Mouse (Mus musculus) regulatory T cell (primary cell): ENCODE data around the gene Unc50.

Source experiments
- in situ Hi-C: fragments of 300-600 bp; cut with MboI, MseI; formaldehyde crosslinking; loops from one replicate; pipeline ENCODE4 v1.15.1; 2025; ENCODE audit warnings: high pct_unique_total_duplicates

Gene Unc50

DNA sequence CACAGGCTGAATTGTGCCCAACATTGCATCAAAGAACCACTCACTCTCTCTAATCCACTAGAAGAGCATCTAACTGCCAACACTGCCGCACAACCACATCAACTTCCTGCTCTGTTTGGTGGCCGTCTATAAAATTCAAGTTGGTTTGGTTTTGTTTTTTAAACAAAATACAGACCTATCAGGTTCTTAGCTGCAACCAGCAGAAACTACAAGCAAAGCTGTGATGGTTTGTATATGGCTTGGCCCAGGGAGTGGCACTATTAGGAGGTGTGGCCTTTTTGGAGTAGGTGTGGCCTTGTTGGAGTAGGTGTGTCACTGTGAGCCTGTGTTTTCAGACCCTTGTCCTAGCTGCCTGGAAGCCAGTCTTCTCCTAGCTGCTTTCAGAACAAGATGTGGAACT is 51.4 kb downstream of the Unc50 start:
- in situ Hi-C loops = loop anchor here (5.0 kb wide), 1 partner anchor 51 kb away; no protein-coding TSS in a partner anchor

DNA sequence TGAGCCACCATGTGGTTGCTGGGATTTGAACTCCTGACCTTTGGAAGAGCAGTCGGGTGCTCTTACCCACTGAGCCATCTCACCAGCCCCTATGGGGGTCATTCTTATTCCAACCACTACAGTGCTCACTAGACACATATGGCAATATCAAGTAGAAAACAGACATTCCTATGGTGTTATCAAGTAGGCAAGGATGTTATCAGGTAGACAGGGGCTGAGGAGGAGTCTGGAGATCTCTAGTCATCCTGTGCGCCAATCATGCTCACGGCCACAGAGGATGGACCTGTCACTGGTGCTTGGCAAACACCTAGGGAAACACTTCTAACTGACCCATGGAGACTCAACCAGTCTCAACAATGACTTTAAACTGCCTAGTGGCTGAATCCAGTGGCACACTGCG is 54.7 kb downstream of the Unc50 start:
- in situ Hi-C loops = loop anchor here (5.0 kb wide), 1 partner anchor 48 kb away; no protein-coding TSS in a partner anchor

- in situ Hi-C loops = no loop called here
These were observed 56.5 kb downstream of the Unc50 start for GRCm38 (mm10) chr1:37486439-37486838.

- in situ Hi-C loops = no loop called here
These were observed 57.1 kb downstream of the Unc50 start for GRCm38 (mm10) chr1:37486994-37487393.

DNA sequence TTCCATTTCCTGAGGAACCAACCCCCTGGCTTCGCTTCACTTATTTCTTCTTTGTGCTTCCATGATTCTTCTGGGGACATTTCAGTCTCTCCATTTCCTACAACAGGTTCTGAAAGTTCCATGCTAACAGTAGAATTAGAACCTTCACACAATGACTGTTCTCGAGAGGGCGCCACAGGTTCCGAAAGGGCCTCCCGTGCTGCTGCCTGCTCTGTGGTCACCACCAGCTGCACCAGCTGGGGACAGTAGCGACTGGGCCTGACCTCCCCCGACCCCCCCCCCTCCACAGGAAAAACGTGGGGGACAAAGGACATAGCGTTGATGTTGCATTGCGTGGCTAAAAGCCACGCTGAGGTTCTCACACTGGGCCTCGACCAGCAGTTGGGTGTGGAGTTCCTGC is 58.6 kb downstream of the Unc50 start:
- in situ Hi-C loops = no loop called here
